Mouse (Mus musculus) spleen, postnatal 14 days (tissue): Measurements from ENCODE around the gene Nos1ap.

Experiments
- DNase-seq, 2 experiments: peaks; one replicate each; pipeline ENCODE4 v3.0.0; 2021 to 2022; ENCODE audit warnings: low spot score in 2 of 2

Nos1ap gene

DNA sequence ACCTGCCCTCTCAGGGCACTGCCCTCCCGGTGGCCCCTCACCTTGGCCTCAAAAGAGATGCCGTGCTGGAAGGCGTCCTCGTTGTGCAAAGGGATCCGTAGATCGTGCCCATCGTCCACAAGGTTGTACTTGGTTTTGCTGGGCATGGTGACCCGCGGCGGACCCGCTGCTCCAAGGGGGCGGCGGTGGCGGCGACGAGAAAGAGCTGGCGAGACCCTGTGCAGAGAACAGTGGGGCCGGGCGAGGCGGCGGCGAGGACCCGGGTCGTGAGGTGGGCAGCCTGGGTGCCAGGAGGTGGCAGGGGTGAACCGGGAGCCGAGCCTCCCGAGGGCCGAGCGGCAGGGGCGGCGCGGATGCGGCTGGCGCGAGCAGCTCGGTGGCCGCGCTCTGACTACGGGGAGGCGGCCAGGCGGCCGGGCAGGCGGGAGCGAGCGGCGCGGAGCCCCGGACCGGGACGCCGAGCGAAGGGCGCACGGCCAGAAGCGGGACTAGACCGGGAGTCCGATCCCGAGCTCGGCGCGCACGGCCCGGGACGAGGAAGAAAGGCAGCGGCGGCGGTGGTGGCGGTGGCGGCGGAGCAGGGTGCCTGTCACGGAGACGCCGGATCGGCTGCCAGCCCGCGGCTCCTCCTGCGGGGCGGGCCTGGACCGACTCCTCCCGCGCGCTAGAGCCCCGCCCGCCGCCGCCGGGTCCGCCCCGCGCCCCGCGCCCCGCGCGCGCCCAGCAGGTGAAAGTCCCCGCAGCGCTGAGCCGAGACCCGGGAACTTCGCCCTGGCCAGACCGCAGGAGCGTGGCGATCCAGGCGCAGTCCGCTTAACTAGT, at the start of gene Nos1ap:
Nos1ap (minus strand) TSS at position 643 of the 822 bp plus-strand sequence.
- peak; percentile 60 to 61 for DNase-seq

DNA sequence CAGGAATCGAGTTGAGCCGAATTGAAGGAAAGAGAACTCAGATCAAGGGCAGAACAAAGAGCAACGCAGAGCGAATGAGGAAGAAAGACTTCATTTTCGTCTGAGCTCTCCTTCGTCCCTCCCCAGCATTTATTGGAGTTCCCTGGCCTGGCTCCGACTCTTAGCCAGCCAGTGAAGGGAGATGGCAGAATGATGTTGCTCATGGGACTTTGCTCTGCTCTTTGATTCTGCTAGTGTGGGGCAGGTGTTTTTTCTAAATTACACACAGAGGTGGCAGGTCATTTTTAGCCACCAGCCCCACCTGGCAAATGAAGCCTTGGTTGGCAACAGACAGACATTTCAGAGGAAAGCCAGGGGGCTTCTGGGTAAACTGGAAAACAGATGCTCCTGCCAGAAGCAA, 49.3 kb upstream of the Nos1ap start:
- no peak for DNase-seq

DNA sequence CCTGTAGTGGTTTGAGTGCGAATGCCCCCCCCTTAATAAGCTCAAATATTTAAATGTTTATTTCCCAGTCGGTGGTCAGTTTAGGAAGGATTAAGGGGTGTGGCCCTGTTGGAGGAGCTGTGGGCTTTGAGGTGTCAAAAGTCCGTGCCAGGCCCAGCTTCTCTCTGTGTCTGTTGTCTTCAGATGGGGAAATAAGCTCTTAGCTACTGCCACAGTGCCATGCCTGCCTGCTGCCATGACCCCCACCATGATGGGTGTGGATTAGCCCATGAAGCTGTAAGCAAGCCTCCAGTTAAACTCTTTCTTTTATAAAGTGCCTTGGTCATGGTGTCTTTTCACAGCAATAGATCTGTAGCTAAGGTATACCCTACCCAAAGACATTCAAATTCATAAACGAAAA, 43.2 kb upstream of the Nos1ap start:
- no peak for DNase-seq

DNA sequence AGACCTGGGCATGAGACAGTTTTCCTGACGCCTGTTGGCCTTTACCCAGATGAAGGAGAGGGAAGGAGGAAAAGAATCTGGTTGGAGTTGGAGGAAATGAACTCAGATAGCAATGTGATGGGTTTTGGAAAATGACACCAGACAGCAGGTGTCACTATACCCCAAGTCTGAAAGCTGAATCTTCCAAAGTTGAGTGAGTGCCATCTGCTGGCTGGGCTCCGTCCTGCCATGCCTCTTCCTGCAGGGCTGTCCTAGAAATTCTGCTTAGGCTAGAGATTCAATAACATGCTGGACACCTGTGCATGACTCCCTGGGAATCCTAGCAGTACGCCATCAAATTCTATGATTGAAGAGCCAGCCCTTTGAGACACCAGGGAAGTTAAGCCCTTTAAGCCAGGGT, 42.7 kb upstream of the Nos1ap start:
- peak; percentile 58 to 69 for DNase-seq

DNA sequence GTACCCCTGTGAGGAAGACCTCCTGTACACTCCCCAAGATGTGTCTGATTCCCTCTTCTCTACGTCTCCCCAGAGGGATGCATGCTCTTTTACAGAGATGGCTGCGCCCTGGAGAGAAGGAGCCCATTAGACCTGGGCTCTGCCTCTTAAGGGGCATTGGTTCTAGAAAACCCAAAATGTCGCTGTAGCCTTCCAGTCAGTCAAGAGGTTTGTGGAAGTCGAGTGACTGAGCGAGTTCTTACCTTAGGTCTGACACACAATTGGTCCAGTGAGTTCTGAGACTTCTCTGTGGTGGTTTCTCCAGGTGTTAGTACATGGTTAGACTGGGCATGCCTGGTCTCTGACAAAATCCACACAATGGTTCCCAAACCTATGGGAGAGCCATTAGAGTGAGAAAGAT, 41.9 kb upstream of the Nos1ap start:
- no peak for DNase-seq

DNA sequence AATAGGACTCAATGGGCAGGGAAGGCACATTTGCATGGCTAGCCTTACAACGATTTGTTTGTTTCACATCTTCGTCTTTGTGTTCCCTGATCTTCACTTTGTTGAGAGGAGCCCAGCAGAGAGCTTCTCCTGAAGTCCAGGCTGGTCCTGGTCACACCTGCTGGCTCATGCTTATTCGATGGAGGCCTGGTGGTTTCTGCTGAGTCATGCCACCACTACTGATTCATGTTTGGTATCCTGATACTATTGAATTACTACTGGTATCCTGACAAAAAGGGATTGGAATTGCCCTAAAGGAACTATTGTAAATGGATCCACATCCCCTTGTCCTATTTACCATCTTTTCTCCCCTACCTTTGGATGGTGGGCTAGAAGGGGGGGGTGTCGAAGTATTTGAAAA, 40.8 kb upstream of the Nos1ap start:
- no peak for DNase-seq

DNA sequence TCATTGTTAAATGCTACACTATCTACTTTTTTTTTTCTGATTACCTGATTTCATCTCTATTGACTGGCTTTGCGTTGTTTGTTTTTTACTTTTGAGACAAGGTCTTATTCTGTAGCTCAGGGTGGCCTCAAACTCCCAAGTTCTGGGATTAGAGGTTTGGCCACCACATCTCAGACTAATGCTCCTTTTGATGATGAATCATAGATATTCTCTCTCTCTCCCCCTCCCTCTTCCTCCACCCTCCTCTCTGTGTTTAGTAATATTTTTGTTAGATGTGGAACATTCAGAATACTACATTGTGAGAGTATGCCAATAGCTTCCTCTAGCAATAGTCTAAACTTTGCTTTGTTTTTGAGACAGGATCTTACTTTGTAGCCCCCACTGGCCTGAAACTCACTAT, 33.8 kb upstream of the Nos1ap start:
- DNase-seq, result no peak

DNA sequence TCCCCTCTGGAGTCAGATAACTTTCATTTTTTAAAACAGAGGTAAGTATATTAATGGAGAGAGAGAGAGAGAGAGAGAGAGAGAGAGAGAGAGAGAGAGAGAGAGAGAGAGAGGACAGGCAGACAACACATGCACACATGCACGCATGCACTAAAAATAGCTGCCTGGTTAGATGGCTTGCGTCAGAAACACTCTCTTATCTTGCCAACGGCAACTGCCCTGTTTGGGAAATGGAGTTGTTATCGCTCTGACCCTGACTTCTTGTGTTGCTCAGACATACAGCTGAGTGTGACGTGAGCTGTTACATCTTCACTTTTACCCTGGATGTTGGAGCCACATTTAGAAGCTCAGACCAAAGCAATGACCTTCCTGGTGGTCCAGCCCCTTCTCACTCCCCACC, 33.3 kb upstream of the Nos1ap start:
- no peak for DNase-seq

DNA sequence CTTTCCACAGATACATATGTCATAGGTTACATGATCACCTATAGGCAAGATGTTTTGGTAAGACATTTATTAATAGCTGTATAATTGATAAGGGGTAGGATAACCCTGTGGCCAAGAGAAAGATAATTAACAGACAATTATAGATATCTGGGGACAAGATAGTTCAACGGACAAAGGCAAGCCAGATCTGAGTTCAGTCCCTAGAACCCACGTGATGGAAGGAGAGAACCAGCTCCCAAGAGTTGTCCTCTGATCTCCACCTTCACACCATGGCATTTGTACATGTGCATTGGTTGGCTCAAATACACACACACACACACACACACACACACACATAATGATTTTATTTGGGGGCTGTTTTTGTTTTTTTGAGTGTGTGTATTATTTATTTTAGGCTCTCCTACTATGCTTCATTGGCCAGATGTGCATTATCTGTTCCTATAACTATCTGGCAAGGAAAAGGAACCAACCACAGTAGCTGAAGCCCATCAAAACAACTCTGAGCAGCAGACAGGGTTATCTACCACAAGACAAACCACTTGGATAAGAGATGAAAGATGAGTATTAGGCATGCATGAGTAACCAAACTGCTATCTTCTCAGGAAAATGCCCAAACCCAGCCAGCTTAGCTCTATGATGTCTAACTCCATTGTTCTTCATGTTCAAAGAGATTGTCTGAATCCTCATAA, 30.2 kb upstream of the Nos1ap start:
- DNase-seq, result no peak

DNA sequence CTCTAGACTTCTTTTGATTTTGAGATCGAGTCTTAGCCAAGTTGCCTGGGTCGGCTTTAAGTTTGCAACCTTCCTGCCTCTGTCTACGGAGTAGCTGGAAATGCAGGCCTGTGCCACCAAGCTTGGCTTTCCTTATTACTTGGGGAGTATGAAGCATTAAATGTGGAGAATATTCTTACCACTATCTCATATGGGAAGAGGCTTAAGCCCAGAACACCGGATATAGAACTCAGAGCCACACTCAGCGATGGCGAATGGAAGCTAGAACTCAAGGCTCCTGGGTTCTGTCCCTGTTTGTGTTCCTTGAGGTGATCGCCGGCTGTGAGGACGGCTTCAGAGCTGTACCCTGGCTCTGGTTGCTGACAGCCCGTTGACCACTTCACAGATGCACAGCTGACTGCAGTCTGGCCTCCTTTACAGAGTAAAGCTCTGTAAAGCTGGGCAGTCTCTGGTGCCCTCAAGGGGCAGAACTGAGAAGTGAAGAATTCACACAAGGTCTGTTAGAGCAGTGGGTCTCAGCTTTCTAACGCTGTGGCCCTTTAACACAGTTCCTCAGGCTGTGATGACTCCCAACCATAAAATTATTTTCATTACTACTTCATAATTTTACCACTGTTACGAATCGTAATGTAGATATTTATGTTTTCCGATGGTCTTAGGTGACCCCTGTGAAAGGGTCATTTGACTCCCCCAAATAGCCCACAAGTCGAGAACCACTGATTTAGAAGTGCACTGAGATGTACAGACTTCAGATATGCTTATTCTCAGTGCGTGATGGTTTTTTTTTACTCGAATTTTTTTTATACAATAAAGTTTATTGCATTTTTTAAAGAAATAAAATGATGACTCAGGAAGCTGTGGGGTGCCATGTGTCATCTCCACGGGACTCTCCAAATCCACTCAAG, 23.6 kb upstream of the Nos1ap start:
- peak in 1 of 2 experiments; percentile 51 for DNase-seq

DNA sequence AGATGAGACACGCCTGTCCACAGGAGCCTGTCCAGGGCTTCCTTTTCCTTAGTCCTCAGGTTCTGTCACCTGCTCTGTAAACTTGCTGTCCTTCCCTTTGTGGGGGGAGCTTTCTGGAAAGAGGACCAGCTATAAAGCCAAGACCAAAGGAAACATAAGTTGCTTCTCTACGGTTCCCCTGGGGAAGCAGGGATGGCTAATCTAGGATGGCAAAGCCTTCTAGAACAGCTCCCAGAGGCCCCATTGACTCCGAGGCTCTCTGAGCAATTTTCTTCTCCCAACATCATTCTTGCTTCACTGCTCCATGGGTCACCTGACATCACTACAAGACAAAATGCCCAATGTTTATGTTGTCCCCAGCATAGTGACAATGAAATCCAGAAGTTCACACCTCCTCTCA, 22.0 kb upstream of the Nos1ap start:
- no peak for DNase-seq

DNA sequence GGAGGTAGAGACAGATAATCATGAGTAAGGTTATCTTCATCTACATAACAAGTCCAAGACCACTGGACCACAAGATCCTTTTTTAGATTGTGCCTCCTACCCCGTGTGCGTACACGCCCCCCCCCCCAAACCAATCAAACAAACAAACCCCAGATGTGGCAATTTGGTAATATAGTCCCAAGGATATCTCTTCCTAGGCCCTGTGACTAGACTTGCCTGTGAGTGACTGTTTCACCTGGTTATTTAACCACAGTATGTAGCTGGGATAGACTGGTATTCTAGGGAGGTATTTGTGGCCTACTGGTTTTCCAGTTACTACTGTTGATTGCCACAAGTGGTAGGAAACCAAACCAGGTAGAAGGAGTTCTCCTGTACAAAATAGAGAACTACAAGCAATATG, 21.0 kb upstream of the Nos1ap start:
- DNase-seq, result no peak

DNA sequence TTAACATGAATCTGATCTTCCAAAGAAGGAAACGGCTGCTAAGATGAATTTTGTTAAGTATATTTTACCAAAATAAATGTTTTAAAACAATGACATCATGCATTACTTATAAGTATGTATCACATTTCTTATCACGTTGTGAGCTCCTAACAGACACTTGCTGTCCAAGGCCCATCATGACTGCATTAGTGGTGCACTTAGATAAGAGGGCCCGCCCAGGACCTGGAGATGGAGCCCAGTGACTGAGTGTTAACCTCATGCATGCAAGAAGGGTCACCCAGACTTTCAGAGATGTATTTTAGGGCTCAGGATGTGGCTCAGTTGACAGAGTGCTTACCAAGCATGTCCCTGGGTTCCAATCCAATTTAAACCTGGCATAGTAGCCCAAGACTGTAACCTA, 20.6 kb upstream of the Nos1ap start:
- peak in 1 of 2 experiments; percentile 24 for DNase-seq

DNA sequence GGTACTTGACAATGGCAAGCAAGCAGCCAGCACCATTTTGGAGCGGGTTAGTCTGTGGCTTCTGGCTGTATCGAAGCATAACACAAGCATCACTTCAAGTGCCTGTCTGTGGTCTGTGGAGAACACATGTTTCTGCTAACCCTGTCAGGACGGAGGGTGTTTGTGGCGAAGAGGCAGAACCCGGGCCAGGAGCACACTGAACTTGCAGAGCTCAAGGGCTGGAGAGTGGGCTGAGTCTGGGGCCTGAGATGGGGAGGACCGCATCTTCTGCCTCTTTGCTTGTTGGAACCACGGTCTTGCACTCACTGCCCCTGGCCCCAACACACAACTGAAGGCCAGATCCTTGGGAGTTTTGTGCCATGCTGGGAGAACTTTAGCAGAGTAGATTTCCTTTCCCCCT, 20.2 kb upstream of the Nos1ap start:
- DNase-seq, result no peak

DNA sequence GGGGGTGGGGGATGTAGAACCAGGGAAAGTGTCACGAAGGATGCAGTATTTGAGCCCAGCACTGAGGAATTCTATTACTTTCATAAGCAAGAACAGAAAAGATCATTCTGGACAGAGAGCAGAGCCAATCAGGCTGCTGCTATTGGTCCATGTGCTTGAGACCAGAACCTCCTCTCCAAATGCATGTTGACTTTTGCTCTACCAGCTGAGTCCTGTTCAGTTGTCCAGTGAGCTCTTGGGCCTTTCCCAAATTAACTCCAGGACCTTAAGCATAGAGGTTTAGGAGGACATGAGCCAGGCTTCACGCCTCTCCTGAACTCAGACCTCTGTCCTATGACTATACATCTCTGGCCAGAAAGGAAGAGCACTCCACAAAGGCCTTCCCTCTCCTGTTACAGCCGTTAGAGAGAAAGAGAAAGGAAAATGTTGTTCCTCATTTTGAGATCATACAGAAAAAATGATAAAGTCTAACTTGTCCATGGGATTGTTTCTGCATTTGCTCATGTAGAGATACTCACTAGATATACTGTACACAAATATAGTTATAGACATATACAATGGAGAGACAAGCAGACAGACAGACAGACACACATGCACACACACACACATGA, 18.9 kb upstream of the Nos1ap start:
- no peak for DNase-seq

DNA sequence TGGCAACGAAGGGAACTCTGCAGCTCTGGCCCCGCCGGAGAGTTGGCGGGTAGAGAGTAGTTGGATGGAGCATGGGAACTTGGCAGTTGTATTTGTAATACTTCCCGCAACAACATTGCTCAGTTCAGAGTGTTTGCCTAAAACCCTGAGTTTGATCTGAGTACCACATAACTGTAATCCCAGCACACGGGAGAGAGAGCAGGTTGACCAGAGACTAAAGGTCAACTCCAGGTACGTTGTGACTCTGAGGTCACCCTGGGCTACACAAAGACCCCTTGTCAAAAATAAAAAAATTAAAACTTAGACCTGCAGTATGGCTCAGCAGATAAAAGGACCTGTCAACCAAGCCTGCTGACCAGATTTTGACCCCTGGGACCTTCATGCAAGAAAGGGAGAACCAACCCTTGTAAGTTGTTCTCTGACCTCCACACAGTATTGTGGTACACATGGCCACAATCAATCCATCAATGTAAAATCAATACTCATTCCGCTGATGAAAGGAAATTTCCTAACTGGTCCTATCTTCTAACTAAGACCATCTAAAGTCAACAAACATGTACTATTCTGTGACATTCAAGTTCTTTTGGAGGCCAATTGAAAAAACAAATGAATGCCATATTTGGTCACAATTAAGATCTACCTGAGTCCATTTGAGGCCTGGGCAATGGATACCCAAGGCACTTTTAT, 17.7 kb upstream of the Nos1ap start:
- no peak for DNase-seq

DNA sequence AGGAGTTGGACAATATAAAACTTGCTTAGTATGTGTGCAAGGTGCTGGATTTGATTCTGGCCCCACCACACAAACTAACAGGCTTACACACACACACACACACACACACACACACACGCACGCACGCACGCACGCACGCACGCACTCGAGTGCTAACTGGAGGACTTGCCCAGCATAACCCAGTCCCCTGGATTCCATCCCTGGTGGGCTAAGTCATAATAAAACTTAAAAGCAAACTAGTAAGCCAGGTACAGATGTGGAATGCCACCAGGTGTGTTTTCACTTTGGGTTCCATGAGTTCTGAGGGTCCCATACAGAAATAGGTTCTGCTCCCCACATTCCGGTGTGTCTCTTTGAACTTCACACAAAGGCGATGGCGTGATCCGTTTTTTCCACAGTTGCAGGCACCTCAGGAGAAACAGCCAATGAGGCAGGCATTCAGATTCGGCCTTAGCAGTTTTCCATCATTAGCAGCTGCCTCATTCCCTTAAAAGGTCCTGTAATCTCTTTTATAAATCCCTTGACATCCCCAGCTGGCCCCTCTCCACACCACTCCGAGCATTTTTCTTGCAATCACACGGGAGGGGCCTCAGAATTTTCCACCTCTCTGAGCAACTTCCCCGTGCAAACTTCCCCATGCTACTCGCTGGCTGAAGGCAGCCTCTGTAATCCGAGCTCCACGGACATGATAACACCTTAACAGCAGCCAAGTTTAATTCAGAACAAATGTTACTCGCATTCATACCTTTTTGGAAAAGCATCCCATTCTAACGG, 15.8 kb upstream of the Nos1ap start:
- DNase-seq, result no peak

DNA sequence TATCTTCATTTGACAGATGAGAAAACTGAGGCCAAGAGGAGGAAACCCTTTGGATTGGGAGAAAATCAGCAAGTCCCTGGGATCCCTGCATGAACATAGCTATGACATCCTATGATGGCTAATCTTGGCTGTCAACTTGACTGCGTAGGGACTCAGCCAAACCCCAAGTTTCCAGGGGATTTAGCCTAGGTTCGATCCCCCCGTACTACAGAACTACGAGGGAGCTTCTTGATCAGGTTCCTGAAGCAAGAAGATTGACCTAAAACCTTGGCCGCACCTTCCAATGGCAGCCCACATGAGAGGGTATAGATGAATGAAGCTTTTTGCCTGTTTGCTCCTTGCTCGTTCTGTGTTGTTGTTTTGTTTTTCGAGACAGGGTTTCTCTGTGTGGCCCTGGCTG, 4.9 kb upstream of the Nos1ap start:
- no peak for DNase-seq

DNA sequence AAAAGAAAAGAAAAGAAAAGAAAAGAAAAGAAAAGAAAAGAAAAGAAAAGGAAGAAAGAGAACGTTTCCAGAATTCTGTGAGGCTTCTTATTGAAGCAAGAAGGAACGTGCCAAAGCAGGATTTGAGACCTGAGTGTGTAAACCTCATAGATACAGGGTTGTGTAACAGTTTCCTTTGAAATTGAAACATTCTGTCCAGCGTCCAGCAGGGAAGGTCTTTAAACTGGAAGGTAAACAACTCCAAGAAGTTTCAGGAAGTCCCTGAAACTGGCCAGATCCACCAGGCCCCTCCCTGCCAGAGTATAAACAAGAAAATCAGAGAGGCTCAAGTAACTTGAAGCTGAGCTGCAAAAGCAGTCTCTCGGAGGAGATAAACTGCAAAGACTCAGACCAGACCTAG, 870 bp upstream of the Nos1ap start:
- DNase-seq, result no peak

DNA sequence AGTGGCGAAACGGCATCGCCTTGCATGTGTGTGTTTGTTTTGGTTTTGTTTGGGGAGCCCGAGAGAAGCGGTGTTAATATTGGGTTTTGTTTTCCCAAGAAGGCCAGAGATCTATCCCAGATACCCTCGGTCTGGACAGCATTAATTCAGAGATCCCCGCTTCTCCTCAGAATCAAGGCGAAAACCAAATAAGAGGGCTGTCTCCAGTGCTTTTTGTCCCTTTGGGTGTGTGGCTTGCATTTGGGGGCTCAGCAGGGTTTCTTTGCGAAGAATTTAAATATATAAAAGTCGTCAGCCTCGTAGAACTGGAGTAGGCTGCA, 340 bp upstream of the Nos1ap start:
- DNase-seq, result no peak

DNA sequence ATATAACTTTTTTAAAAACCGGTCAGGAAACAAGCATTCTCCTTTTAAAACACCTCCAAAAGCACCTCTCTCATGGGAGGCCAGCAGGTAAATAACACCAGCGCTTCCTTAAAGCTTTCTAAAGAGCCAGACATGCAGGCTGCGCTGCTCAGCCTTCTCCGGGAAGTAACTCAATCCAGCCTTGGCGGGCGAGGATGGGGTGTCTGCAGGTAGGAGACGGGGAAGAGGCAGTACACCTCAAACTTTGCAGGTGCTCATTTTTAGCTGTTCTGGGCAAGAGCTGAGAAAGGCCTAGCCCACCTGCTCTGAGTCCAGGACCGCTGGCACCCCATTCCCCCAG, 812 bp downstream of the Nos1ap start:
- no peak for DNase-seq
